Mouse (Mus musculus): Measurements from ENCODE around the gene Pappa. TPM values are rescaled to one million over a fixed set of nuclear protein-coding genes. Genes with fewer than 3 reads are reported as not detected.
A peak's percentile ranks its signal among the peaks of the same experiment; 100 is the strongest.

Pappa gene
- polyA plus RNA-seq, 1 experiment from 2014 or later: 0.88 TPM

DNA sequence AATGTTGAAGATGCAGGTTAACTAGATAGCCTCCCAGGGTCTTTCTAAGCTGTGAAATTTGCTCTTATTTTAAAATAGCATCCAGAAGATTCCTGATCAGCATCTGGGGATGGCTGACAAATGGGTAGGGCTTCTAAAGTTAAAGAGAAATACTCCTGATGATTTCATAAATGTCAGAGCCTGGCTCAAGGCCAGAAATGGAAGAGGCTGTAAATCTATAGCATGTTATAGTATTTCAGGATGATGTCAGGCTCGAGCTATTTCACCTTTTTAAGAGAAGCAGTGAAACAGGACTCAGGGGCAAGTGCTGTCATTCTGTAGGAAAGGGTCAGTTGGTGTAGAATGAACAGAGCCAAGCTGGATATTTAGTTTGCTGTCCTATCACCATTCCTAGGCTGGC lies 54.2 kb downstream of the Pappa start:
- Histone ChIP-seq H3K4me2 (ENCODE audit: low read depth, low read length) (no peak overlapping the region), H3K27ac (replicated peaks; ENCODE audit: low read depth, low read length) (no peak overlapping the region), H3K9ac (replicated peaks; ENCODE audit: low read length) (no peak overlapping the region), H3K36me3 (replicated peaks; ENCODE audit: control insufficient read depth, insufficient read depth, low read depth, low read length) (no peaks in the 10 kb centered on the region), H3K27me3 (ENCODE audit: control insufficient read depth, insufficient read depth, low read length) (no peaks in the 10 kb centered on the region), H3K9me3 (replicated peaks; ENCODE audit: control insufficient read depth, low read length) (no peaks in the 10 kb centered on the region), H3K4me3 (ENCODE audit: low read depth, low read length) (no peak overlapping the region), H3K4me1 (ENCODE audit: control insufficient read depth, insufficient read depth, low read length) (no peaks in the 10 kb centered on the region)
- WGBS: 53% methylated on average over 1 of the region's 1 CpGs
- ATAC-seq (replicated peaks; ENCODE audit: insufficient number of reproducible peaks, low FRiP score, low TSS enrichment, low read depth) (no peak), DNase-seq (ENCODE audit: low spot score) (peak; percentile 3)

DNA sequence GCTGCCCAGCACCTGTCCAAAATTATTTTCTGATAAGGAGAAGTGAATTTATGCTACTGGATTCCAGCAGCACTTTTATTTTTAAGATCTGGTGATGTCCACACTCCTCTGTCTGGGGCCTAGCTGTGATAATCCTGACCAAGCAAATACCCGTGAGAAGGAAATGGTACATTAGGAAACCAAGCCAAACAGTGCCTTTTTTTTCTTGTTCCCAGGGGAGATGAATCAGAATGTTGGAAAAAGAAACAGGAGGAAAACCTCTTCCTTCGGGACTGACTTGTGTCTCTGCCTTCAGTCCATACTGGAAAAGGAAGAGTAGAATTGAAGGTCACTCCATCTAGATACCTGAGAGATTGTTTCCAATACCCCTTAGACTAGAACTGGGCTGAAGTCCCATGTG lies 63.3 kb downstream of the Pappa start:
- no peak overlapping the region for H3K27ac ChIP-seq (replicated peaks; ENCODE audit: low read depth, low read length)
- no peaks in the 10 kb centered on the region for H3K4me1 ChIP-seq (ENCODE audit: control insufficient read depth, insufficient read depth, low read length)
- no peaks in the 10 kb centered on the region for H3K27me3 ChIP-seq (ENCODE audit: control insufficient read depth, insufficient read depth, low read length)
- H3K9ac ChIP-seq (replicated peaks; ENCODE audit: low read length): no peak overlapping the region
- H3K4me3 ChIP-seq (ENCODE audit: low read depth, low read length): no peak overlapping the region
- WGBS: 67% methylated on average over 2 of the region's 2 CpGs
- no peak overlapping the region for H3K4me2 ChIP-seq (ENCODE audit: low read depth, low read length)
- no peaks in the 10 kb centered on the region for H3K36me3 ChIP-seq (replicated peaks; ENCODE audit: control insufficient read depth, insufficient read depth, low read depth, low read length)
- DNase-seq (ENCODE audit: low spot score) (no peak), ATAC-seq (replicated peaks; ENCODE audit: insufficient number of reproducible peaks, low FRiP score, low TSS enrichment, low read depth) (no peak)
- H3K9me3 ChIP-seq (replicated peaks; ENCODE audit: control insufficient read depth, low read length): no peaks in the 10 kb centered on the region

DNA sequence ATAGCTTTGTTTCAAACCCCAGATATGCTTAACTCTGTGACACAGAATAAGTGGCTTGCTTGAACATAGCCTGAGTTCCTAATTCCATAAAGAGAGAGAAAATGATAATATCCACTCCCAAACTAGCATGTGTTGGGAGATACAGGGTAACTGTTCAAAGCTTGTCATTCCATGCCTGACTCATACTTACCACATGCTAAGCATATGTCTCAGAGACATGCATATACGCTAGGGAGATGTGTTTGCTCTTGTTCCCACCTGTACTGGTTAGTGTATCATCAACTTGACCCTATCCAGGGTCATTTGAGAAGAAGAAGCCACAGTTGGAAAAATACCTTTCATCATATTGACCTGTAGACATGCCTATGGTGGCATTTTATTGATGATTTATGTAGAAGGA lies 63.7 kb downstream of the Pappa start:
- WGBS: 89% methylated on average over 1 of the region's 1 CpGs
- no peak for ATAC-seq (replicated peaks; ENCODE audit: insufficient number of reproducible peaks, low FRiP score, low TSS enrichment, low read depth)
- no peak overlapping the region for H3K27ac ChIP-seq (replicated peaks; ENCODE audit: low read depth, low read length)
- DNase-seq (ENCODE audit: low spot score): no peak
- no peak overlapping the region for H3K4me3 ChIP-seq (ENCODE audit: low read depth, low read length)
- H3K27me3 ChIP-seq (ENCODE audit: control insufficient read depth, insufficient read depth, low read length): no peaks in the 10 kb centered on the region
- H3K4me1 ChIP-seq (ENCODE audit: control insufficient read depth, insufficient read depth, low read length): no peaks in the 10 kb centered on the region
- no peaks in the 10 kb centered on the region for H3K9me3 ChIP-seq (replicated peaks; ENCODE audit: control insufficient read depth, low read length)
- H3K36me3 ChIP-seq (replicated peaks; ENCODE audit: control insufficient read depth, insufficient read depth, low read depth, low read length): no peaks in the 10 kb centered on the region
- H3K9ac ChIP-seq (replicated peaks; ENCODE audit: low read length): no peak overlapping the region
- H3K4me2 ChIP-seq (ENCODE audit: low read depth, low read length): no peak overlapping the region

DNA sequence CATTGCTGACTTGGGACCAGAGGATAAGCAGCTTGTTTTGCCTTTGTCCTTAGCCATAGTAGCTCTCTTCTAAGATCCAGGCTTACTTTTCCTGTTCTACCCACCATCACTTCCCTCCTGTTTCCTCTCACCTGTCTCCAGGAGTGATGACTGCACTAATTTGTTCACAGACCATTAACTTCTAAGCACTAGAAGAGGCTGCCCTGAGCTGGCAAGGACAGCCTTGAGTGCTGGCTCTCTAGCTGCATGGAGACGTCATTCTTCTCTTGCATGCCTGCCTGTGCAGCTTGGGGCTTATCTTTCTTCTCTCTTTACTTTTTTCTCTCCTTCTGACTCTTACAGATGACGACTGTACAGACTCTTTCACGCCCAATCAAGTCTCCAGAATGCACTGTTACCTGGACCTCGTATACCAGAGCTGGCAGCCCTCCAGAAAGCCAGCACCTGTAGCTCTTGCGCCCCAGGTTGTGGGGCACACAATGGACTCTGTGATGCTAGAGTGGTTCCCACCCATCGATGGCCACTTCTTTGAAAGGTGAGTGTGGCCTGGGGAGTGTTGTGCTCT lies 65.0 kb downstream of the Pappa start:
- Histone ChIP-seq H3K27ac (replicated peaks; ENCODE audit: low read depth, low read length) (no peak overlapping the region), H3K9me3 (replicated peaks; ENCODE audit: control insufficient read depth, low read length) (no peaks in the 10 kb centered on the region), H3K9ac (replicated peaks; ENCODE audit: low read length) (no peak overlapping the region), H3K4me1 (ENCODE audit: control insufficient read depth, insufficient read depth, low read length) (no peaks in the 10 kb centered on the region), H3K27me3 (ENCODE audit: control insufficient read depth, insufficient read depth, low read length) (no peaks in the 10 kb centered on the region), H3K36me3 (replicated peaks; ENCODE audit: control insufficient read depth, insufficient read depth, low read depth, low read length) (no peaks in the 10 kb centered on the region), H3K4me2 (ENCODE audit: low read depth, low read length) (no peak overlapping the region), H3K4me3 (ENCODE audit: low read depth, low read length) (no peak overlapping the region)
- no peak for ATAC-seq (replicated peaks; ENCODE audit: insufficient number of reproducible peaks, low FRiP score, low TSS enrichment, low read depth)
- no peak for DNase-seq (ENCODE audit: low spot score)
- 77% methylated on average over 6 of the region's 6 CpGs for WGBS

DNA sequence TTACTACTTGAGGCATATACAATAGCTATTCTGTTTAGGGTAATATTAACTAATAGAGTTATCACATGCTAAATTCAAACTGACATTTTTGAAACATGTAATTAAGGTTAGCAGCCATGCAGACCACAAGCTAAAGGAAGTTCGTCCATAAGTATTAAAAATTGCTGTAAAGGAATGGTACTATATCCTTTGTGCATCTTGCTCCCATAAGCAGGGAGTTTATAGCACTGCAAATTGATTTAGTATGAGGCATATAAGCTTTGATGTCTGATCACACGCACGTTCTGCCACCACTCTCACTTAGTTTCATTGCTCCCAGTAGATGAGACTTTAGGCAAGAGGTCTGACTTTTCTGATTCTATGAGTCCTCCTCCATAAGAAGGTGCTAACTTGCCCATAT lies 68.8 kb downstream of the Pappa start:
- DNase-seq (ENCODE audit: low spot score) (no peak), ATAC-seq (replicated peaks; ENCODE audit: insufficient number of reproducible peaks, low FRiP score, low TSS enrichment, low read depth) (no peak)
- H3K9ac ChIP-seq (replicated peaks; ENCODE audit: low read length): no peak overlapping the region
- no peaks in the 10 kb centered on the region for H3K36me3 ChIP-seq (replicated peaks; ENCODE audit: control insufficient read depth, insufficient read depth, low read depth, low read length)
- H3K4me2 ChIP-seq (ENCODE audit: low read depth, low read length): no peak overlapping the region
- no peaks in the 10 kb centered on the region for H3K9me3 ChIP-seq (replicated peaks; ENCODE audit: control insufficient read depth, low read length)
- H3K4me3 ChIP-seq (ENCODE audit: low read depth, low read length): no peak overlapping the region
- 63% methylated on average over 3 of the region's 3 CpGs for WGBS
- H3K4me1 ChIP-seq (ENCODE audit: control insufficient read depth, insufficient read depth, low read length): no peaks in the 10 kb centered on the region
- H3K27ac ChIP-seq (replicated peaks; ENCODE audit: low read depth, low read length): no peak overlapping the region
- no peaks in the 10 kb centered on the region for H3K27me3 ChIP-seq (ENCODE audit: control insufficient read depth, insufficient read depth, low read length)

DNA sequence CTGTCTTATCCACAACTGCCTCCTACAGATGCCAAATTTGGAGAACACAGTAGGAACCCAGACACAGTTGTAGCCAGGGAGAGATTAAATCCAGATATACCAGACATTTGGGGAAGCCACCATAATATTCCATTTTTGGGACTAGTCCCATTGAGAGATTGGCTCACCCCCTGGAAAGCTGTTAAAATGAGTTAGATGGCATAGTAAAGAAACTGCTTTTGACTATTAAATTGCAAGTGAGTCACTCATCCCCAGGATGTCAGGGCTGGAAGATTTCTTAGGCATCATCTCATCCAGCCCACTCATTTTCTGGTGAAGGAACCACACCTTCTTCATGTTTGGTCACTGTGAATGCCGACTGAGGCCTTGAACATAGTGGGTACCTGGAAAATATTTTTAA lies 72.0 kb downstream of the Pappa start:
- Histone ChIP-seq H3K27me3 (ENCODE audit: control insufficient read depth, insufficient read depth, low read length) (no peaks in the 10 kb centered on the region), H3K27ac (replicated peaks; ENCODE audit: low read depth, low read length) (no peak overlapping the region), H3K36me3 (replicated peaks; ENCODE audit: control insufficient read depth, insufficient read depth, low read depth, low read length) (no peaks in the 10 kb centered on the region), H3K4me3 (ENCODE audit: low read depth, low read length) (no peak overlapping the region), H3K4me1 (ENCODE audit: control insufficient read depth, insufficient read depth, low read length) (no peaks in the 10 kb centered on the region), H3K4me2 (ENCODE audit: low read depth, low read length) (no peak overlapping the region), H3K9ac (replicated peaks; ENCODE audit: low read length) (no peak overlapping the region), H3K9me3 (replicated peaks; ENCODE audit: control insufficient read depth, low read length) (no peaks in the 10 kb centered on the region)
- ATAC-seq (replicated peaks; ENCODE audit: insufficient number of reproducible peaks, low FRiP score, low TSS enrichment, low read depth) (no peak), DNase-seq (ENCODE audit: low spot score) (no peak)
- 96% methylated on average over 1 of the region's 1 CpGs for WGBS

DNA sequence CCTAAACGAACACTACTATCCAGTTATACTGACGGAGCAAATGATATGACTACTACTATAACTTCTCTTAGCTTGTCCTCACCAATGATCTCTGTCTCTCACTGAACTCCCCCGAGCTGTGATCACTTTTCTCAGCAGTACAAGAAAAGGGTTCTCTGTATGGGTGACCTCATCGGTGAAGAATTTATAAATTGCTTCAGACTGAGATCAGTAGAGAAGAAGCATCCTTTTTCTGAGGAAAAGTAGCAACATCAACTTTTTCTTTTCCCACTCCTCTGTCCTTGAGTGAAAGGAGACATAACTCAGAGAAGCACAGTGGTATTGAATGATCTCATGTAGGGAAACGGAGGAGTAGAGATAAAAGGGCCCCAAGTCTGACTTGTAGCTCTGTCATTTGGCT lies 79.7 kb downstream of the Pappa start:
- Histone ChIP-seq H3K4me2 (ENCODE audit: low read depth, low read length) (no peak overlapping the region), H3K9ac (replicated peaks; ENCODE audit: low read length) (no peak overlapping the region), H3K27me3 (ENCODE audit: control insufficient read depth, insufficient read depth, low read length) (no peaks in the 10 kb centered on the region), H3K4me3 (ENCODE audit: low read depth, low read length) (no peak overlapping the region), H3K4me1 (ENCODE audit: control insufficient read depth, insufficient read depth, low read length) (no peaks in the 10 kb centered on the region), H3K36me3 (replicated peaks; ENCODE audit: control insufficient read depth, insufficient read depth, low read depth, low read length) (no peaks in the 10 kb centered on the region), H3K9me3 (replicated peaks; ENCODE audit: control insufficient read depth, low read length) (no peaks in the 10 kb centered on the region), H3K27ac (replicated peaks; ENCODE audit: low read depth, low read length) (no peak overlapping the region)
- WGBS: 82% methylated on average over 5 of the region's 5 CpGs
- ATAC-seq (replicated peaks; ENCODE audit: insufficient number of reproducible peaks, low FRiP score, low TSS enrichment, low read depth) (no peak), DNase-seq (ENCODE audit: low spot score) (no peak)

DNA sequence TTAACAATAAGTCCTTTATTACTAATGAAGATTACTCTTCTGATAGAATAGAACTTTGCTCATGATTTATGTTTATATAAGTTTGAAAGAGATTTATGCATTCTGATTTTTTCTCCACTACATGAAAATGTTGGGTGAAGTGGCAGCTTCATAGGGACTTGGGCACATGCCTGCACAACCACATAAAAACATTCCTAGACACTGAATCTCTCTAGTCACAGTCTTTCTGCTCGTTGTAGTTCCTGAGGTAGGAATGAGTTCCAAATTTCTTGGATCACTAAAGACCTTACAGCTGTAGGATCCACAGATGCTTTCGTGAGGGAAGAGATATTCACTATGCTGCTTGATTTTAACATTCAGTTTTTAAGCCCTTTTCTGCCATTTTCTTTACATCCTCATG lies 81.5 kb downstream of the Pappa start:
- Histone ChIP-seq H3K4me3 (ENCODE audit: low read depth, low read length) (no peak overlapping the region), H3K27me3 (ENCODE audit: control insufficient read depth, insufficient read depth, low read length) (no peaks in the 10 kb centered on the region), H3K36me3 (replicated peaks; ENCODE audit: control insufficient read depth, insufficient read depth, low read depth, low read length) (no peaks in the 10 kb centered on the region), H3K4me2 (ENCODE audit: low read depth, low read length) (no peak overlapping the region), H3K27ac (replicated peaks; ENCODE audit: low read depth, low read length) (no peak overlapping the region), H3K4me1 (ENCODE audit: control insufficient read depth, insufficient read depth, low read length) (no peaks in the 10 kb centered on the region), H3K9ac (replicated peaks; ENCODE audit: low read length) (no peak overlapping the region), H3K9me3 (replicated peaks; ENCODE audit: control insufficient read depth, low read length) (no peaks in the 10 kb centered on the region)
- WGBS: 82% methylated on average over 2 of the region's 2 CpGs
- no peak for ATAC-seq (replicated peaks; ENCODE audit: insufficient number of reproducible peaks, low FRiP score, low TSS enrichment, low read depth)
- DNase-seq (ENCODE audit: low spot score): no peak

Measured in embryonic facial prominence, embryonic 11.5 days (tissue).